Mouse (Mus musculus) thymus, adult 2 months (tissue): ENCODE measurements at regions not wholly inside any gene's neighbourhood (a gene's known extent, or its start where the extent isn't known, plus 50 kb on each side); places are given as distances from the start of the nearest gene placed in this dataset.

ENCODE experiments used
- DNase-seq: peaks from one replicate; pipeline ENCODE4 v3.0.0; 2021
- H3K27ac ChIP-seq: fragments of 200-500 bp; 2 replicates; pipeline ENCODE4 v1.5.1; 2012; ENCODE audit warnings: low read length, control low read depth; ENCODE audit not compliant: control insufficient read depth, insufficient read depth
- H3K27me3 ChIP-seq: fragments of 200-500 bp; 2 replicates; pipeline ENCODE4 v1.6.1; 2012; ENCODE audit warnings: mild to moderate bottlenecking, low read length, moderate library complexity, mixed read lengths; ENCODE audit not compliant: control insufficient read depth, insufficient read depth
- H3K36me3 ChIP-seq: fragments of 200-500 bp; 2 replicates; pipeline ENCODE4 v1.6.1; 2012; ENCODE audit warnings: mild to moderate bottlenecking, low read length, moderate library complexity; ENCODE audit not compliant: control insufficient read depth, insufficient read depth
- H3K4me1 ChIP-seq: fragments of 200-500 bp; replicated peaks from 2 replicates; pipeline ENCODE4 v1.6.1; 2012; ENCODE audit warnings: low read length; ENCODE audit not compliant: control insufficient read depth, insufficient read depth
- H3K4me3 ChIP-seq: fragments of 200-500 bp; 2 replicates; pipeline ENCODE4 v1.5.1; 2012; ENCODE audit warnings: mild to moderate bottlenecking, low read length, control low read depth, moderate library complexity; ENCODE audit not compliant: control insufficient read depth, insufficient read depth
- CTCF ChIP-seq: fragments of 200-500 bp; IDR thresholded peaks from 2 replicates; pipeline ENCODE4 v1.5.1; 2012; ENCODE audit warnings: mild to moderate bottlenecking, control low read depth, low read length, moderate library complexity, borderline replicate concordance; ENCODE audit not compliant: control insufficient read depth, poor library complexity, insufficient read depth; ENCODE audit errors: extremely low read depth
- POLR2A ChIP-seq: fragments of 200-500 bp; IDR thresholded peaks from 2 replicates; pipeline ENCODE4 v1.6.1; 2012; ENCODE audit warnings: mild to moderate bottlenecking, low read length, control low read depth, moderate library complexity; ENCODE audit not compliant: control insufficient read depth, poor library complexity, insufficient read depth; ENCODE audit errors: extremely low read depth
- WGBS: fragments of 180-500 bp; shearing (Covaris S2); methylation state at CpG from one replicate; pipeline ENCODE4 v1.1.7; 2018; 5-methylcytosine and 5-hydroxymethylcytosine counted together

DNA sequence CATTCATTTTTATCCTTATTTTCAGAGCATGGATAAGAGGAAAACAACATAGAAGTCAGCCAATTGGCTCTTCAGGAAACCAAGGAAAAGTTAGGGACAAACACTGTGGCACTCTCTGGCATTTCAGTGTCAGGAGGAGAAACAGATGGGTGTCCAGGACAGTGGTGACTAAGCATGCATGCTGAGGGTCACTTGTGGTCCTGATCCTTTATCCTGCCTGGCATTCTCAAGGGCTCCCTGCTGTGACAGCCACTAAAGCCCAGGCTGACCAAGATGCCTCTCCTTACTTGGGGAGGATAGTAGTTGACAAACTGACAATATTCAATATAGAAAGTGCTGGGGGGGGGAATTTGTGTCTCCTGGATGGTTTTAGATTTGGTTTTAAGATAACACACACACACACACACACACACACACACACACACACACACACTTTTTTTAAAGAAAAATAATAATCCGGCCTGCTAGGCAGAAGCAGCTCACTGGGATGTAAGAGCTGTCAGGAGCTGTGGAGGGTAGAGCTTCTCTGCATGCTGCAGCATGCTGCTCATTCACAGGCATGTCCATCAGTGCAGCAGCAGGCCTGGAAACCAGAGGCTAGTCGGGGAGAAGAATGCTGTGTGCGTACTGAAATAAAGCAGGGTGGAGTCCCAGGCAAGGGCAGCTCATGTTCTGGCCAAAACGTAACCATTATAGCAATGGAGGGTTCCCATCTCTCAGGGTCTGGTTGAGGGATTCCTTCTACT lies 130.8 kb downstream of the Samd5 start:
- H3K27ac ChIP-seq = no peak overlapping the region
- 79% methylated on average over 4 of the region's 4 CpGs for WGBS
- TF ChIP-seq POLR2A (no peak), CTCF (no peak)
- H3K4me3 ChIP-seq = no peak overlapping the region
- no peaks in the 10 kb centered on the region for H3K27me3 ChIP-seq
- no peak for DNase-seq
- no peaks in the 10 kb centered on the region for H3K36me3 ChIP-seq
- H3K4me1 ChIP-seq = no peaks in the 10 kb centered on the region

DNA sequence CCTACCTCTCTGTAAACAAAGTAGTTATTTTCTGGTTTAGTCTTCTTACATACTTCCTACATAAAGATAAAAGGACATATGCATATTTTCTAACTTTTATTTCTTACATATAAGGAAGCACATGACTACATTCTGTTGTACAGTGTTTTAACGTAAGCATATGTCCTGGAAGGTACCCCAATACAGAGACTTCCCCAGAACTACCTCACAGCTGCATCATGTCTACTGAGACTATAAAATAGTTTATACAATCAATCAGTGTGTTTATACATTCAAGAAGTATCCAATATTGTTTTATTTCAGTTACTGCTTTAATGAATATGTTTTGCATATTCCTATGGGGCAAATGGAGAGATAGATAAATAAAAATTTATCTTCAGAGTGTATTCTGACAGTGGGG lies 133.4 kb downstream of the Samd5 start:
- TF ChIP-seq CTCF (no peak), POLR2A (no peak)
- H3K27ac ChIP-seq = no peak overlapping the region
- H3K36me3 ChIP-seq = no peaks in the 10 kb centered on the region
- DNase-seq = no peak
- H3K4me1 ChIP-seq = no peaks in the 10 kb centered on the region
- WGBS = 96% methylated on average over 1 of the region's 1 CpGs
- no peaks in the 10 kb centered on the region for H3K27me3 ChIP-seq
- no peak overlapping the region for H3K4me3 ChIP-seq

DNA sequence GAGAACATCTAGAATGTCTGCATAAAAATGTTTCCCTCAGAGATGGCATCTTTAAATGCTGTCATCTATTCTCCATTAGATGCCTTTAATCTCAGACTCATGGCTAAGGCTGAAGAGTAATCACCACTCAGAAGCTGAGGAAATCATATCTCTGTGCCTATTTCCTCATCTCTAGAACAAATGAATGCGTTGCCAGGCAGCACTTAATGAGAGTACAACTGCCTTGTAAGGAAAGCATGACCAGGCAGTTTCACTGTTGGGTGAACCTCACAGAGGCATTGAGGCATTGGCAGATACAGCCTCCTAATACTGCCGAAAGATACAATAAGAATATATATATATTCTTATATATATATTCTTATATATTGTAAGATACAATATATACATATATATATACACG lies 137.3 kb downstream of the Samd5 start:
- TF ChIP-seq CTCF (no peak), POLR2A (no peak)
- WGBS = 74% methylated on average over 3 of the region's 3 CpGs
- H3K27me3 ChIP-seq = no peaks in the 10 kb centered on the region
- no peaks in the 10 kb centered on the region for H3K4me1 ChIP-seq
- DNase-seq = no peak
- no peaks in the 10 kb centered on the region for H3K36me3 ChIP-seq
- no peak overlapping the region for H3K4me3 ChIP-seq
- no peak overlapping the region for H3K27ac ChIP-seq

GRCm38 (mm10) chr10:9534552-9534951 lies 140.5 kb downstream of the Samd5 start:
- no peak overlapping the region for H3K4me3 ChIP-seq
- no peaks in the 10 kb centered on the region for H3K27me3 ChIP-seq
- WGBS = 89% methylated on average over 8 of the region's 8 CpGs
- H3K27ac ChIP-seq = no peak overlapping the region
- TF ChIP-seq POLR2A = no peak
- TF ChIP-seq CTCF = no peak
- DNase-seq = no peak
- no peaks in the 10 kb centered on the region for H3K4me1 ChIP-seq
- no peaks in the 10 kb centered on the region for H3K36me3 ChIP-seq

DNA sequence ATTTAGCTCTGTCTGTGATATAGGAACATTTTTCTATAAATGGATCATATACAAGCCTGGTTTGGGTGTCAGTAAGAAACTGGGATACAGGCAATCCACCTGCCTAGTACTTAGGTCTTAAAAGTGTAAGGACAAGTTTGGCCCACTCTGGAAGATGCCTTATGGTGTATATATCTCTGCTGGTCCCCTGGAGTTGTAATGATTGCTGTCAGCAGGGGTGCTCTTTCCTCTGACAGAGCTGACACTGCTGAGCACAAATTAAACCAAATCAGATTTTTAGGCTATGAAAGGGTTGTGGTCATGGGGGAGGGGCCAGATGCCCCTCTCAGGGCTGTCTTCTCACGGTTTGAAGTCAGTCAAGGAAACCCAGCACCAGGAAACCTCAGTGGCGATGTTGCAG lies 141.7 kb downstream of the Samd5 start:
- no peaks in the 10 kb centered on the region for H3K36me3 ChIP-seq
- 9% methylated on average over 2 of the region's 2 CpGs for WGBS
- H3K27ac ChIP-seq = no peak overlapping the region
- H3K4me1 ChIP-seq = no peaks in the 10 kb centered on the region
- H3K4me3 ChIP-seq = no peak overlapping the region
- no peak for TF ChIP-seq POLR2A
- no peak for TF ChIP-seq CTCF
- H3K27me3 ChIP-seq = no peaks in the 10 kb centered on the region
- DNase-seq = no peak

DNA sequence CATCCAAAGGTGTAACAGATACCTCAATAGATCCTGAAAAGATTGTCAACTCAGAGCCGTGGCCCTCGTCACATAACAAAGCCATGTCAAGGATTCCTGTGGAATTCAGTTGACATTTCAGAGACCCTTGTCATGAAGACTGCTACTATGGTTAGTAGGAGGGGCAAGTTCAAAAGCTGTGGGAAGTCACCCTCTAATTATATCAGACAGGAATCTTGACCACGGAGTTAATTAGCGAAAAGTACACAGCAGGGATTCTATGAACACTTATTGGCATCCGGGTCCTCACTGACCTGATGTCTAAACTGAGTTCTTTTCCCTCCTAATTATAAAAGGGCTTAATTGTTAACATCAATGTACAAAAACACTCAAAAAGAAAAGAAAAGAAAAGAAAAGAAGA lies 143.1 kb downstream of the Samd5 start:
- WGBS = 90% methylated on average over 5 of the region's 5 CpGs
- no peak for DNase-seq
- H3K4me3 ChIP-seq = no peak overlapping the region
- no peaks in the 10 kb centered on the region for H3K27me3 ChIP-seq
- TF ChIP-seq CTCF (no peak), POLR2A (no peak)
- H3K4me1 ChIP-seq = no peaks in the 10 kb centered on the region
- H3K36me3 ChIP-seq = no peaks in the 10 kb centered on the region
- no peak overlapping the region for H3K27ac ChIP-seq

- H3K4me3 ChIP-seq = no peak overlapping the region
- no peaks in the 10 kb centered on the region for H3K4me1 ChIP-seq
- 78% methylated on average over 7 of the region's 7 CpGs for WGBS
- no peak for DNase-seq
- no peaks in the 10 kb centered on the region for H3K36me3 ChIP-seq
- TF ChIP-seq CTCF (no peak), POLR2A (no peak)
- H3K27me3 ChIP-seq = no peaks in the 10 kb centered on the region
- no peak overlapping the region for H3K27ac ChIP-seq
These were observed 145.6 kb downstream of the Samd5 start for GRCm38 (mm10) chr10:9529408-9529807.
